Mouse (Mus musculus): ENCODE results near the gene Olfr124.

Gene Olfr124

GRCm38 (mm10) chr17:37799588-37799987, at the start of gene Olfr124:
TSS of gene Olfr124 (plus strand) at chr17:37799888.
- no peak for DNase-seq (ENCODE audit: low spot score in 2 of 2)

DNA sequence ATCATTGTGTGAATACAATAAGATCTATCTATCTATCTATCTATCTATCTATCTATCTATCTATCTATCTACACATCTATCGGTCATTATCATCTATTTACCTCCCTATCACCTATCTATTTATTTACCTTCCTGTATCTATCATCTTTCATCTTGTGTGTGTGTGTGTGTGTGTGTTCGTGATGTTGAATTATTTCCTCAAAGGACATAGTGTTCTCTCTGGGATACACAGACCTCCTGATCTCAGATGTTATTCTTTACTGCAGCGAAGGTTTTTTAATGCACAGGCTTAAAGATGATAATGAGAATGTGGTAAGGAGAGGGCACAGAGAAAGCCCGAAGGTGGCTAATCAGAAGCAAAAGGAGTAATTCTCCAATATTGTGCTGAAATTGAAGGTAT, 31.4 kb upstream of the Olfr124 start, which contains the start of gene Olfr122:
Gene Olfr122, plus strand, starts transcription at position 301 of the 400 bp plus-strand sequence.
- DNase-seq (ENCODE audit: low spot score in 2 of 2), result no peak

DNA sequence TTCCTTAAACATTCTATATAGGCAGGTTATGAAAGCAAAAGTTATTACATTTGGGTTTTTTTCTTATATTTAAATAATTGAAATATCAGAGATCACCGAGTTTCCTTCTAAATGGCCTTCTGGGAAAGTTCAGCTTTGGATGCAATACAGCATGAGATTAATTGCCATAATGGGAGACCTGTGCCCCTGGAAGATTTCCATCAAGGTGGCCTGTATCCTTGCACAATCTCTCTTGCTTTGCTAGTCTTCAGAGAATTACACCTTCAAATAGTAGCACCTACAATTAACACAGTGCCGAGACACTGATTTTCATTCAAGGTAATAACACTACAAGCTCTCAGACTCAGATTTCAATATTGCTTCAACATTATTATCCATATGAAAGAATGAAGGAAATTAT, 6.5 kb upstream of the Olfr124 start, which contains the start of gene Olfr123:
Gene Olfr123, plus strand, starts transcription at position 301 of the 400 bp plus-strand sequence.
- no peak for DNase-seq (ENCODE audit: low spot score in 2 of 2)

DNA sequence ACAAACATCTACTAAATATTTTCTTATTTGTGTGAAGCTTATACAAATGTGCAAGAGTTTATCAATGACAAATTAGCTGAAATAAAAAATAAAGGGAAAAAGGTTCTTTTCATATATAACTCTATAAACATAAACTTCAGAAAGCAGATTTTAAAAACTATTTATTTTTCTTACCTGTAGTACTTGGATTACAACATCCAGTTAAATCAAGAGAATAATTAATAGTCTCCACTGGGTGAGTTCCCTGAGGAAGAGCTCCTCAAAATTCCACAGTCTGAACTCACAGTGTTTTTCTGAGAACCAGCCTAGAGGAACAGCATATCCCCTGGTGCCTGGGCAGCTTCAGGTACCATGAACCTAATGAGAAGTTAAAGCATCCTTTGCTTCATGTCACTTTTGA, 33.0 kb downstream of the Olfr124 start, which contains the start of gene Olfr125:
Gene Olfr125, plus strand, starts transcription at position 301 of the 400 bp plus-strand sequence.
- DNase-seq (ENCODE audit: low spot score in 2 of 2), result no peak

DNA sequence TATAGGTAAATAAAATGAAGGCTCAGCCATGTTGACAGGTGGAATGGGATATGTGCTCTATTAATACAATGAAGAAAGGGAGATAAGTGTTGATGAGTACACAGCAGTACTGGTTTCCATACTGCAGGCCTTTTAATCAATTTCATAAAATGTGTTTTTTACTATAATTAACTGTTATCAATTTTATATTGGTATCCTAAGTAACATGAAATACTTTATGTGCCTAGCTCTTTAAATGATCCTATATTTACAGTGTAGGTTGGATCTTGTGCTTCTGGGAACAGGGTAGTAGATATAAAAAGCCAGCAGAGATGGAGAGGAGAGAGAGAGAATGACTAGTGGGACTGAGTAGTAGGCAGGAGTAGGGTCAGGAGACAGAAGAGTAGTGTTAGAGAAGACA, 47.5 kb downstream of the Olfr124 start, which contains the start of gene Olfr126:
Gene Olfr126, plus strand, starts transcription at position 301 of the 400 bp plus-strand sequence.
- no peak for DNase-seq (ENCODE audit: low spot score in 2 of 2)
